Mouse (Mus musculus): Measurements from ENCODE around the gene Ttc22. TPM values are rescaled to one million over a fixed set of nuclear protein-coding genes. Genes with fewer than 3 reads are reported as not detected.

Gene Ttc22
- total RNA-seq, 4 experiments from 2014 or later, result 0.55 to 0.60 (median 0.58) TPM

GRCm38 (mm10) chr4:106615637-106616036, 6.6 kb upstream of the Ttc22 start:
- no peak for DNase-seq (ENCODE audit: low spot score in 2 of 2)

GRCm38 (mm10) chr4:106617056-106617455, 5.2 kb upstream of the Ttc22 start, which contains the start of gene Lexm:
Gene Lexm, minus strand, starts transcription at chr4:106617241.
- DNase-seq (ENCODE audit: low spot score in 2 of 2), result no peak

GRCm38 (mm10) chr4:106618898-106619297, 3.3 kb upstream of the Ttc22 start:
- DNase-seq (ENCODE audit: low spot score in 2 of 2), result no peak

GRCm38 (mm10) chr4:106621428-106621827, 804 bp upstream of the Ttc22 start:
- no peak for DNase-seq (ENCODE audit: low spot score in 2 of 2)

GRCm38 (mm10) chr4:106622712-106623111, 480 bp downstream of the Ttc22 start:
- DNase-seq (ENCODE audit: low spot score in 2 of 2), result no peak

- no peak for DNase-seq (ENCODE audit: low spot score in 2 of 2)
Observed at GRCm38 (mm10) chr4:106624271-106624670, 2.0 kb downstream of the Ttc22 start.

GRCm38 (mm10) chr4:106627809-106628208, 5.6 kb downstream of the Ttc22 start:
- DNase-seq (ENCODE audit: low spot score in 2 of 2), result no peak

- DNase-seq (ENCODE audit: low spot score in 2 of 2), result no peak
Observed at GRCm38 (mm10) chr4:106628650-106629360, 6.6 kb downstream of the Ttc22 start.

GRCm38 (mm10) chr4:106629374-106629773, 7.1 kb downstream of the Ttc22 start:
- no peak for DNase-seq (ENCODE audit: low spot score in 2 of 2)

GRCm38 (mm10) chr4:106630333-106631220, 8.3 kb downstream of the Ttc22 start:
- peak; percentile 90 to 96 for DNase-seq (ENCODE audit: low spot score in 2 of 2)

- DNase-seq (ENCODE audit: low spot score in 2 of 2), result no peak
Observed at GRCm38 (mm10) chr4:106632313-106632712, 10.1 kb downstream of the Ttc22 start.

- DNase-seq (ENCODE audit: low spot score in 2 of 2), result no peak
Observed at GRCm38 (mm10) chr4:106633281-106634085, 11.3 kb downstream of the Ttc22 start.

- no peak for DNase-seq (ENCODE audit: low spot score in 2 of 2)
Observed at GRCm38 (mm10) chr4:106634086-106634479, 11.9 kb downstream of the Ttc22 start.

GRCm38 (mm10) chr4:106643483-106644217, 21.4 kb downstream of the Ttc22 start:
- DNase-seq (ENCODE audit: low spot score in 2 of 2), result no peak

- DNase-seq (ENCODE audit: low spot score in 2 of 2), result no peak
Observed at GRCm38 (mm10) chr4:106644218-106644610, 22.0 kb downstream of the Ttc22 start.

GRCm38 (mm10) chr4:106645797-106646196, 23.6 kb downstream of the Ttc22 start:
- no peak for DNase-seq (ENCODE audit: low spot score in 2 of 2)

- DNase-seq (ENCODE audit: low spot score in 2 of 2), result no peak
Observed at GRCm38 (mm10) chr4:106647137-106647536, 24.9 kb downstream of the Ttc22 start.

- DNase-seq (ENCODE audit: low spot score in 2 of 2), result peak; percentile 96 to 97
Observed at GRCm38 (mm10) chr4:106650833-106651527, 28.7 kb downstream of the Ttc22 start, which contains the start of gene Pars2. Gene Pars2, plus strand, starts transcription at chr4:106651069.

GRCm38 (mm10) chr4:106652546-106652945, 30.3 kb downstream of the Ttc22 start:
- DNase-seq (ENCODE audit: low spot score in 2 of 2), result no peak

GRCm38 (mm10) chr4:106653051-106653450, 30.8 kb downstream of the Ttc22 start:
- DNase-seq (ENCODE audit: low spot score in 2 of 2), result no peak
